Mouse (Mus musculus): ENCODE measurements around the gene Myl4. TPM values are rescaled to one million over a fixed set of nuclear protein-coding genes. Genes with fewer than 3 reads are reported as not detected.

Gene Myl4
- polyA plus RNA-seq, 1 experiment from 2014 or later = 6.1 TPM

DNA sequence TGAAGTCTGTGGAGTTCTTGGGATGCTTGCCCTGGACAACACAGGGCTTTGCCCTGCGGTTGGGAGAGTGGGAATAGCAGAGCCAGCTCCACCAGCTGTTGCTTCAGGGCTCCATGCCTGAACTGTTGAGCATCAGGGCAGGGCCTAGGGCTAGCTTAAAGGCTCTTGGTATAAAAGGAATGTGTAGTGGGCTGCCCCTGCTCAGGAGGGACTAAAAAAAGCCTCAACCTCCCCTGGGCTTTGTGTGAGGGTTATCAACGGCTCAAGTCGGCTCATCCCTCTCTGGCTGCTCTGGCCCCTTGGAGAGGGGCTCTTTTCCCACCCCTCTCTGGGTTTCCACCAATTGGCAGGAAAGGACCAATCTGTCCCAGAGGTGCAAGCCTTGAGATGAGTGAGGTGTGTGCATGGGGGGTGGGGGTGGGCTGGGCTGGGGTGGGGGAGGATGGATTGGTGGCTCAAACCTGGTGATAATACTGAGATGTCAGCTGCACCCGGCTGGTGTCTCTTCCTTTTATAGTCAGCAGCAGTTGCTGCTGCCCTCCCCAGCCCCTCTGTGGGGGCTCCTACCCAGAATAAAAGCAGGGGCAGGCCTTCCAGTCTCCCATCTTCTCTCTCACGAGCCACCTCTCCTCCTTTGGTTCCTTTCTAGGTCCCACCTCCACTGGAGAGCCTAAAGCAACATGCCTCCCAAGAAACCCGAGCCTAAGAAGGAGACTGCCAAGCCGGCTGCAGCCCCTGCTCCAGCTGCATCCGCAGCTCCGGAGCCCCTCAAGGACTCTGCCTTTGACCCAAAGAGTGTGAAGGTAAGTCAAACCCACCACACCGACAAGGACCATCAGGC lies 26.5 kb downstream of the Myl4 start:
- H3K27me3 ChIP-seq = peaks cover 8% of the 10 kb centered on the region
- WGBS = 49% methylated on average over 10 of the region's 10 CpGs
- H3K4me3 ChIP-seq = no peak overlapping the region
- ATAC-seq (ENCODE audit: low FRiP score) = no peak
- H3K4me2 ChIP-seq (replicated peaks) = no peak overlapping the region
- no peaks in the 10 kb centered on the region for H3K9me3 ChIP-seq (replicated peaks)
- H3K4me1 ChIP-seq = peaks cover 4% of the 10 kb centered on the region; the same call in 1 of the 2 replicates
- H3K9ac ChIP-seq = no peak overlapping the region
- H3K27ac ChIP-seq = no peak overlapping the region
- no peaks in the 10 kb centered on the region for H3K36me3 ChIP-seq

GRCm38 (mm10) chr11:104578074-104578473 lies 27.6 kb downstream of the Myl4 start:
- Histone ChIP-seq H3K4me3 (no peak overlapping the region), H3K27me3 (no peaks in the 10 kb centered on the region), H3K4me1 (peaks cover 8% of the 10 kb centered on the region; the same call in 1 of the 2 replicates), H3K4me2 (replicated peaks) (no peak overlapping the region), H3K27ac (no peak overlapping the region), H3K36me3 (no peaks in the 10 kb centered on the region), H3K9ac (no peak overlapping the region), H3K9me3 (replicated peaks) (no peaks in the 10 kb centered on the region)
- no peak for ATAC-seq (ENCODE audit: low FRiP score)
- 50% methylated on average over 5 of the region's 5 CpGs for WGBS

- Histone ChIP-seq H3K36me3 (no peaks in the 10 kb centered on the region), H3K4me3 (no peak overlapping the region), H3K27ac (no peak overlapping the region), H3K9me3 (replicated peaks) (no peaks in the 10 kb centered on the region), H3K4me2 (replicated peaks) (no peak overlapping the region), H3K9ac (no peak overlapping the region), H3K27me3 (no peaks in the 10 kb centered on the region), H3K4me1 (peaks cover 8% of the 10 kb centered on the region; the same call in 1 of the 2 replicates)
- 89% methylated on average over 9 of the region's 9 CpGs for WGBS
- ATAC-seq (ENCODE audit: low FRiP score) = no peak
Measured at GRCm38 (mm10) chr11:104579084-104579483, 28.6 kb downstream of the Myl4 start.

- H3K36me3 ChIP-seq = no peaks in the 10 kb centered on the region
- H3K4me2 ChIP-seq (replicated peaks) = no peak overlapping the region
- peaks cover 8% of the 10 kb centered on the region; the same call in 1 of the 2 replicates for H3K4me1 ChIP-seq
- no peaks in the 10 kb centered on the region for H3K9me3 ChIP-seq (replicated peaks)
- H3K4me3 ChIP-seq = no peak overlapping the region
- H3K9ac ChIP-seq = no peak overlapping the region
- H3K27ac ChIP-seq = no peak overlapping the region
- H3K27me3 ChIP-seq = no peaks in the 10 kb centered on the region
- no peak for ATAC-seq (ENCODE audit: low FRiP score)
- 92% methylated on average over 8 of the region's 8 CpGs for WGBS
Measured at GRCm38 (mm10) chr11:104579575-104579974, 29.1 kb downstream of the Myl4 start.

GRCm38 (mm10) chr11:104580091-104580490 lies 29.6 kb downstream of the Myl4 start:
- WGBS = 81% methylated on average over 6 of the region's 6 CpGs
- H3K27me3 ChIP-seq = no peaks in the 10 kb centered on the region
- H3K9me3 ChIP-seq (replicated peaks) = no peaks in the 10 kb centered on the region
- H3K4me1 ChIP-seq = peaks cover 8% of the 10 kb centered on the region; the same call in 1 of the 2 replicates
- no peak overlapping the region for H3K4me3 ChIP-seq
- no peak for ATAC-seq (ENCODE audit: low FRiP score)
- H3K27ac ChIP-seq = no peak overlapping the region
- no peak overlapping the region for H3K9ac ChIP-seq
- H3K36me3 ChIP-seq = no peaks in the 10 kb centered on the region
- no peak overlapping the region for H3K4me2 ChIP-seq (replicated peaks)

DNA sequence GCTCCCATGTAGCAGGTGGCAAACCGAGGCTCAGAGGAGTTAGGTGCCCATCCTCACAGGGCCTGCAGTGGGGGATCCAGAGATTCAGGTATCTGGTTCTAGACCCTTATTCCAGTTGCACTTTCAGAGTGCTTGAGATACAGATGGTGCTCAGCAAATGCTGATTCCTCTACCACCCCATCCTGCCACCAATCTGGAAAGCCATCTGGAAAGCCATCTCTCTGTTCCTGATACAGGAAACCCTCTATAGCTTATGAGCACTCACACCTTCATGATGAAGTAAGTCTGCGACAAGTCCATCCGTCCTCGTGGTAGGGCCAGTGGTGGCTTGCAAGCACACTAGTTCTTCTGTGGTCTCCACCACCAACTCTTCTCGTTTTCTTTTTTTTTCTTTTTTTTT lies 30.1 kb downstream of the Myl4 start:
- H3K27me3 ChIP-seq = no peaks in the 10 kb centered on the region
- no peaks in the 10 kb centered on the region for H3K9me3 ChIP-seq (replicated peaks)
- H3K4me1 ChIP-seq = peaks cover 8% of the 10 kb centered on the region; the same call in 1 of the 2 replicates
- ATAC-seq (ENCODE audit: low FRiP score) = no peak
- no peak overlapping the region for H3K4me3 ChIP-seq
- H3K36me3 ChIP-seq = no peaks in the 10 kb centered on the region
- no peak overlapping the region for H3K4me2 ChIP-seq (replicated peaks)
- H3K27ac ChIP-seq = no peak overlapping the region
- WGBS = 93% methylated on average over 5 of the region's 5 CpGs
- H3K9ac ChIP-seq = no peak overlapping the region

DNA sequence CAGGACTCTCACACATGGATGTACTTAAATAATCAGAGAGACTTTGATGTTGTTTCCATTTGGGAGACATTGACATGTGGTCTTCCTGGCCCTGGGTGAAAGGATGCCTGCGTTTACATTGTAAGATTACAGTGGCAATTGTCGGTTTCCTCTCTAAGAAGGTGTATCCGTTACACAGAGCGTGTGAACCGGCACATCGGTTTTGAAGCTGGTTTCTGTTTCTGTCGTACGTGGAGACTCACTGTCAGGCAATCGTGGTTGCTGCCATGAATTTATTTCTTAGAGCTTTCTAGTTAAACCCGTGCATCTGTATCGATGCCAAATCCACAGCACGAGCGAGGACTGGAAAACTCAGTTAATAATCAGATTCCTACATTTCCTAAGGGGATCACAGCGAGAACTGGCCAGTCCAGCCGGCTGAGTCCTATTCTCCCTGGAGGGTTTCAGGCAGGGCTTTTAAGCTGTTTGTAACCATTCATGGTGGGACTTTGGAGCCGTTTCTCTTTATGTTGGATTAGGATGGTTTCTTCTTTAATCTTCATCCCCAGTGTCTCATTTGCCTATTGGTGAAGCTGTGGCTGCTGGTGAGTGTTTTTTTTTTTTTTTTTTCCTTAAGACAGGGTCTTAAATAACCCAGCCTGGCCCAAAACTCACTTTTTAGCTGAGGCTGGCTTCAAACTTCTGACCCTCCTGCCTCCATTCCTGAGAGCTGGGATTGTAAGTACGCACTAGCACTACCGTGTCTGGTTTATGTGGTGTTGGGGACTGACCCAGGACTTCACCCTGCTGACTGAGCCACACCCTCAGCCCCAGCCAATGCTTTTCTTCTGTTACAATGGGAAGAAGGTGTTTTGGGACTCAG lies 31.2 kb downstream of the Myl4 start:
- Histone ChIP-seq H3K9ac (no peak overlapping the region), H3K9me3 (replicated peaks) (no peaks in the 10 kb centered on the region), H3K36me3 (no peaks in the 10 kb centered on the region), H3K4me3 (no peak overlapping the region), H3K27ac (no peak overlapping the region), H3K4me2 (replicated peaks) (no peak overlapping the region), H3K4me1 (peaks cover 8% of the 10 kb centered on the region; the same call in 1 of the 2 replicates), H3K27me3 (no peaks in the 10 kb centered on the region)
- 69% methylated on average over 18 of the region's 18 CpGs for WGBS
- no peak for ATAC-seq (ENCODE audit: low FRiP score)

- Histone ChIP-seq H3K27me3 (no peaks in the 10 kb centered on the region), H3K27ac (no peak overlapping the region), H3K4me1 (peaks cover 8% of the 10 kb centered on the region; the same call in 1 of the 2 replicates), H3K4me3 (no peak overlapping the region), H3K36me3 (no peaks in the 10 kb centered on the region), H3K9ac (no peak overlapping the region), H3K9me3 (replicated peaks) (no peaks in the 10 kb centered on the region), H3K4me2 (replicated peaks) (no peak overlapping the region)
- ATAC-seq (ENCODE audit: low FRiP score) = no peak
- 80% methylated on average over 2 of the region's 2 CpGs for WGBS
Measured at GRCm38 (mm10) chr11:104582308-104582606, 31.8 kb downstream of the Myl4 start.

- 62% methylated on average over 13 of the region's 13 CpGs for WGBS
- no peak overlapping the region for H3K4me2 ChIP-seq (replicated peaks)
- peaks cover 8% of the 10 kb centered on the region; the same call in 1 of the 2 replicates for H3K4me1 ChIP-seq
- H3K9ac ChIP-seq = no peak overlapping the region
- ATAC-seq (ENCODE audit: low FRiP score) = no peak
- no peaks in the 10 kb centered on the region for H3K36me3 ChIP-seq
- no peak overlapping the region for H3K4me3 ChIP-seq
- no peak overlapping the region for H3K27ac ChIP-seq
- no peaks in the 10 kb centered on the region for H3K27me3 ChIP-seq
- peaks cover 5% of the 10 kb centered on the region; the same call in 1 of the 2 replicates for H3K9me3 ChIP-seq (replicated peaks)
Measured at GRCm38 (mm10) chr11:104582630-104583364, 32.3 kb downstream of the Myl4 start.

- H3K27ac ChIP-seq = no peak overlapping the region
- no peak overlapping the region for H3K9ac ChIP-seq
- no peak overlapping the region for H3K4me3 ChIP-seq
- H3K36me3 ChIP-seq = no peaks in the 10 kb centered on the region
- 79% methylated on average over 5 of the region's 5 CpGs for WGBS
- H3K9me3 ChIP-seq (replicated peaks) = peaks cover 16% of the 10 kb centered on the region; the same call in 1 of the 2 replicates
- no peak overlapping the region for H3K4me2 ChIP-seq (replicated peaks)
- no peak for ATAC-seq (ENCODE audit: low FRiP score)
- no peaks in the 10 kb centered on the region for H3K27me3 ChIP-seq
- H3K4me1 ChIP-seq = 0 out of 2 replicates have a peak, but pooled peaks cover 4% of the 10 kb centered on the region
Measured at GRCm38 (mm10) chr11:104585495-104585894, 35.0 kb downstream of the Myl4 start.

DNA sequence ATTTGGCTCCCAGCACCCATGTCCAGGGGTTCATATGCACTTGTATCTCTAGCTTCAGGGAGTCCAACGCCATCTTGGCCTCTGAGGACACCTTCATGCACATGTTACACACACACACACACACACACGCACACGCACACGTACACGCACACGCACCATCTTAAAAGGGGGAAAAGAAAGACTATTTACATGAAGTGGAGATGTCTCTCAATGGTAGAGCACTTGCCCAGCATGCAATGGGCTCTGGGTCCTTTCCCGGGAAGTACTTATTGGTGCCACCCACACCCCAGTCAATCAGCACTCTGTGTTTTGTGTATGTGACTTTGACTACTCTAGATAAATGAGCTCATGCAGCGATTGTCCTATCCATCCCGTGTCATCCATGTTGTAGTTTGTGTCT lies 37.4 kb downstream of the Myl4 start:
- Histone ChIP-seq H3K4me1 (no peaks in the 10 kb centered on the region), H3K4me2 (replicated peaks) (no peak overlapping the region), H3K27ac (no peak overlapping the region), H3K27me3 (no peaks in the 10 kb centered on the region), H3K9ac (no peak overlapping the region), H3K36me3 (no peaks in the 10 kb centered on the region), H3K4me3 (no peak overlapping the region), H3K9me3 (replicated peaks) (peaks cover 16% of the 10 kb centered on the region; the same call in 1 of the 2 replicates)
- no peak for ATAC-seq (ENCODE audit: low FRiP score)
- 91% methylated on average over 9 of the region's 9 CpGs for WGBS

- WGBS = 88% methylated on average over 2 of the region's 2 CpGs
- no peak overlapping the region for H3K9ac ChIP-seq
- H3K4me2 ChIP-seq (replicated peaks) = no peak overlapping the region
- H3K36me3 ChIP-seq = no peaks in the 10 kb centered on the region
- H3K27me3 ChIP-seq = no peaks in the 10 kb centered on the region
- ATAC-seq (ENCODE audit: low FRiP score) = no peak
- H3K27ac ChIP-seq = no peak overlapping the region
- no peak overlapping the region for H3K4me3 ChIP-seq
- no peaks in the 10 kb centered on the region for H3K4me1 ChIP-seq
- H3K9me3 ChIP-seq (replicated peaks) = peaks cover 16% of the 10 kb centered on the region; the same call in 1 of the 2 replicates
Measured at GRCm38 (mm10) chr11:104588513-104588912, 38.0 kb downstream of the Myl4 start.
